Mouse (Mus musculus) adrenal gland, postnatal 14 days (tissue): ENCODE results near the gene Gm20547. TPM values are rescaled to one million over a fixed set of nuclear protein-coding genes. Genes with fewer than 3 reads are reported as not detected.

Experiments
- microRNA-seq, 2 experiments: library from miRNA; unstranded; fragments of <30 nt; microRNA quantifications; one replicate each; pipeline ENCODE4 v1.2.0; 2021
- total RNA-seq: library from RNA; stranded (reverse); gene quantifications from 2 replicates; pipeline ENCODE4 v1.2.3, GENCODE M21; 2021

Gene Gm20547
- total RNA-seq, 1 experiment from 2014 or later: not detected

Small RNAs within 50 kb of the gene (microRNA-seq; reads per million reads assigned to microRNA genes)
- gene Mir6970: 0.38 to 0.85 reads per million in 2 experiments
- 1.7 to 6.1 reads per million in 2 experiments for gene Mir6971
- 0 to 0.38 reads per million in 2 experiments for gene Mir6972

Other genes starting within 250 kb of the Gm20547 start
- 11.5 and 12.5 TPM in 2 replicates for gene Fkbpl, start 237.3 kb downstream of the Gm20547 start, total RNA-seq
- gene Atf6b, start 234.9 kb downstream of the Gm20547 start, total RNA-seq: 43.5 and 52.1 TPM in 2 replicates
- 39.8 and 41.0 TPM in 2 replicates for gene Tnxb, start 211.5 kb downstream of the Gm20547 start, total RNA-seq
- 110 and 152 TPM in 2 replicates for gene C4b, start 138.2 kb downstream of the Gm20547 start, total RNA-seq
- 3,653 and 3,825 TPM in 2 replicates for gene Cyp21a1, start 77.5 kb downstream of the Gm20547 start, total RNA-seq
- gene Stk19, start 45.1 kb downstream of the Gm20547 start, total RNA-seq: 38.0 and 38.6 TPM in 2 replicates
- gene Dxo, start 45.0 kb downstream of the Gm20547 start, total RNA-seq: 65.0 and 65.5 TPM in 2 replicates
- 55.0 and 60.0 TPM in 2 replicates for gene Skiv2l, start 31.8 kb downstream of the Gm20547 start, total RNA-seq
- 54.4 and 58.4 TPM in 2 replicates for gene Nelfe, start 31.7 kb downstream of the Gm20547 start, total RNA-seq
- gene Cfb, start 19.5 kb downstream of the Gm20547 start, total RNA-seq: 36.2 and 180 TPM in 2 replicates
- 13.8 and 15.2 TPM in 2 replicates for gene Zbtb12, start 2.6 kb downstream of the Gm20547 start, total RNA-seq
- 43.2 and 54.5 TPM in 2 replicates for gene C2, start 16.2 kb upstream of the Gm20547 start, total RNA-seq
- 112 and 134 TPM in 2 replicates for gene Ehmt2, start 16.4 kb upstream of the Gm20547 start, total RNA-seq
- 1.5 and 1.7 TPM in 2 replicates for gene Slc44a4, start 32.4 kb upstream of the Gm20547 start, total RNA-seq
- 19.3 and 25.2 TPM in 2 replicates for gene Neu1, start 49.2 kb upstream of the Gm20547 start, total RNA-seq
- gene Hspa1b, start 77.2 kb upstream of the Gm20547 start, total RNA-seq: 29.6 and 90.6 TPM in 2 replicates
- not detected in 2 replicates for gene Gm20481, start 87.9 kb upstream of the Gm20547 start, total RNA-seq
- 12.7 and 38.7 TPM in 2 replicates for gene Hspa1a, start 90.1 kb upstream of the Gm20547 start, total RNA-seq
- 0.34 and 0.37 TPM in 2 replicates for gene Hspa1l, start 90.7 kb upstream of the Gm20547 start, total RNA-seq
- gene Lsm2, start 99.8 kb upstream of the Gm20547 start, total RNA-seq: 39.4 and 44.2 TPM in 2 replicates
- 55.3 and 71.7 TPM in 2 replicates for gene Vars, start 118.9 kb upstream of the Gm20547 start, total RNA-seq
- gene Vwa7, start 134.5 kb upstream of the Gm20547 start, total RNA-seq: 0.85 and 1.2 TPM in 2 replicates
- gene Sapcd1, start 146.0 kb upstream of the Gm20547 start, total RNA-seq: 1.3 and 1.7 TPM in 2 replicates
- gene Msh5, start 164.7 kb upstream of the Gm20547 start, total RNA-seq: 1.8 and 3.6 TPM in 2 replicates
- 83.0 and 109 TPM in 2 replicates for gene Clic1, start 167.9 kb upstream of the Gm20547 start, total RNA-seq
- 24.2 and 30.6 TPM in 2 replicates for gene Ddah2, start 177.0 kb upstream of the Gm20547 start, total RNA-seq
- not detected in 2 replicates for gene Ly6g6c, start 183.3 kb upstream of the Gm20547 start, total RNA-seq
- 0.26 and 0.71 TPM in 2 replicates for gene Mpig6b, start 184.1 kb upstream of the Gm20547 start, total RNA-seq
- not detected in 2 replicates for gene Ly6g6e, start 194.9 kb upstream of the Gm20547 start, total RNA-seq
- gene Ly6g6d, start 196.0 kb upstream of the Gm20547 start, total RNA-seq: 1.1 and 1.7 TPM in 2 replicates
- gene Ly6g6f, start 203.6 kb upstream of the Gm20547 start, total RNA-seq: not detected in 2 replicates
- gene Abhd16a, start 207.2 kb upstream of the Gm20547 start, total RNA-seq: 69.7 and 76.3 TPM in 2 replicates
- gene Ly6g5c, start 226.2 kb upstream of the Gm20547 start, total RNA-seq: not detected in 2 replicates
- gene Ly6g5b, start 233.4 kb upstream of the Gm20547 start, total RNA-seq: 0.33 and 1.1 TPM in 2 replicates
- gene Gpank1, start 239.4 kb upstream of the Gm20547 start, total RNA-seq: 11.3 and 12.3 TPM in 2 replicates
- 210 and 214 TPM in 2 replicates for gene Csnk2b, start 240.0 kb upstream of the Gm20547 start, total RNA-seq
- 23.6 and 24.8 TPM in 2 replicates for gene D17H6S53E, start 244.3 kb upstream of the Gm20547 start, total RNA-seq